Mouse (Mus musculus) cerebellum, adult 2 months (tissue): ENCODE measurements around the gene Prkce.

Experiments used
- CTCF ChIP-seq: fragments of 200-500 bp; IDR thresholded peaks from 2 replicates; pipeline ENCODE4 v1.5.1; 2011; ENCODE audit warnings: low read depth, mild to moderate bottlenecking, control low read depth, low read length, moderate library complexity, borderline replicate concordance; ENCODE audit not compliant: insufficient read depth
- POLR2A ChIP-seq: fragments of 200-500 bp; IDR thresholded peaks from 2 replicates; pipeline ENCODE4 v1.6.1; 2011; ENCODE audit warnings: low read length, control low read depth, borderline replicate concordance; ENCODE audit not compliant: insufficient read depth

- TF ChIP-seq CTCF: no peak
- no peak for TF ChIP-seq POLR2A
These were observed 232.4 kb downstream of the Prkce start for GRCm38 (mm10) chr17:86400032-86400431.
